Comparison of ENCODE assay signal across 8 mouse cellular contexts in genomic region chr4:53931499-53931898, GRCm38 (mm10).
DNase-seq lines count a peak whose midpoint lies in the region; ATAC-seq and TF ChIP-seq lines count a peak whose summit lies in the region.

No protein-coding gene starts in this region.

- no peaks in the 10 kb centered on the region for H3K9me3 ChIP-seq in megakaryocyte, embryonic 14.5 days

- no peaks in the 10 kb centered on the region for H3K36me3 ChIP-seq in heart, adult 2 months (ENCODE audit: control insufficient read depth, insufficient read depth, low read length)
- no peaks in the 10 kb centered on the region for H3K36me3 ChIP-seq in megakaryocyte, embryonic 14.5 days (replicated peaks; ENCODE audit: low read length)

- no peak overlapping the region for H3K4me3 ChIP-seq in heart, adult 2 months
- peak overlapping the region; percentile 73 for H3K4me3 ChIP-seq in megakaryocyte, embryonic 14.5 days (replicated peaks)

- 7% methylated on average over 10 of the region's 10 CpGs for WGBS in heart, adult 2 months

- TF ChIP-seq EP300 in heart, adult 2 months (IDR thresholded peaks at IDR 0.05; ENCODE audit: insufficient read depth, low read depth, low read length): peak; percentile 76; the same call in 1 of the 2 replicates

- H3K4me1 ChIP-seq in heart, adult 2 months (ENCODE audit: control insufficient read depth, insufficient read depth, low read length): no peaks in the 10 kb centered on the region
- peaks cover 33% of the 10 kb centered on the region for H3K4me1 ChIP-seq in megakaryocyte, embryonic 14.5 days

- H3K9ac ChIP-seq in heart, adult 2 months (ENCODE audit: low read depth, low read length): no peak overlapping the region

- peak in 1 of 2 experiments; percentile 24 for DNase-seq in heart, adult 2 months
- no peak for DNase-seq in heart, postnatal 25 days (ENCODE audit: low spot score)
- DNase-seq in cerebellum, adult 8-10 months: peak; percentile 8
- peak; percentile 55 for DNase-seq in induced T-regulatory cell, adult 2 months (ENCODE audit: low read depth)
- DNase-seq in left cerebral cortex, adult 8-10 months (ENCODE audit: low spot score in 2 of 2): peak; percentile 20 to 25
- DNase-seq in right cerebral cortex, postnatal 25 days: peak; percentile 39

- TF ChIP-seq CTCF in heart, adult 2 months (IDR thresholded peaks at IDR 0.05): peak; percentile 75

- peak; percentile 98 for ATAC-seq in frontal cortex, adult (ENCODE audit: low TSS enrichment)

- no peaks in the 10 kb centered on the region for H3K27me3 ChIP-seq in heart, adult 2 months (ENCODE audit: control insufficient read depth, insufficient read depth, low read length)
- H3K27me3 ChIP-seq in megakaryocyte, embryonic 14.5 days (replicated peaks): peaks cover 5% of the 10 kb centered on the region

- intact Hi-C loops in heart, adult 2 months (cut with DNase I): loop anchor here (1.0 kb wide), 1 partner anchor 1309 kb away; no protein-coding TSS in a partner anchor
- intact Hi-C loops in heart, postnatal 25 days (cut with DNase I): loop anchor here (5.0 kb wide), 1 partner anchor 1311 kb away; no protein-coding TSS in a partner anchor

- no peak for TF ChIP-seq POLR2A in heart, adult 2 months (IDR thresholded peaks at IDR 0.05; ENCODE audit: insufficient read depth, low read depth, low read length)

- H3K27ac ChIP-seq in heart, adult 2 months: no peak overlapping the region

- H3K79me2 ChIP-seq in heart, adult 2 months (replicated peaks; ENCODE audit: control insufficient read depth, insufficient read depth, low read length): no peaks in the 10 kb centered on the region
